In genomic region chr2:153085556-153085955, GRCm38 (mm10) we compare ENCODE assay signal across 38 mouse cellular contexts. TPM values are rescaled to one million over a fixed set of nuclear protein-coding genes. Genes with fewer than 3 reads are reported as not detected.
"Had no signal": no experiment of that assay in that cellular context is flagged by ENCODE, and none has a peak within 500 bp of the region (broad histone marks: within the 10 kb centered on the region; RNA-seq: fewer than 3 reads in every experiment).

No protein-coding gene starts in this region.

- H3K4me2 ChIP-seq: limb, embryonic 12.5 days; limb, embryonic 13.5 days; limb, embryonic 15.5 days; liver, embryonic 11.5 days; liver, embryonic 12.5 days; liver, embryonic 13.5 days; liver, embryonic 15.5 days; lung, embryonic 14.5 days; lung, embryonic 15.5 days; midbrain, embryonic 11.5 days; midbrain, embryonic 12.5 days; midbrain, embryonic 13.5 days; midbrain, embryonic 15.5 days; neural tube, embryonic 12.5 days; neural tube, embryonic 13.5 days had no signal

- H3K27me3 ChIP-seq: limb, embryonic 15.5 days; liver, embryonic 12.5 days; liver, embryonic 13.5 days; liver, embryonic 15.5 days; lung, embryonic 15.5 days; midbrain, embryonic 12.5 days; midbrain, embryonic 13.5 days; neural tube, embryonic 12.5 days; neural tube, embryonic 13.5 days had no signal

- DNase-seq: left cerebral cortex, postnatal 4 days; liver; liver, embryonic 13.5 days; liver, postnatal 0 days; lung, adult 18-20 months; lung, embryonic 14.5 days; lung, postnatal 10 days; lung, postnatal 14 days; lung, postnatal 36 days; midbrain, embryonic 14.5 days had no signal

- H3K9ac ChIP-seq: limb, embryonic 12.5 days; limb, embryonic 13.5 days; limb, embryonic 15.5 days; liver, embryonic 12.5 days; liver, embryonic 13.5 days; liver, embryonic 14.5 days; liver, embryonic 15.5 days; liver, postnatal 0 days; lung, embryonic 14.5 days; lung, embryonic 15.5 days; midbrain, embryonic 12.5 days; midbrain, embryonic 13.5 days; midbrain, embryonic 15.5 days; neural tube, embryonic 12.5 days; neural tube, embryonic 13.5 days had no signal

- H3K36me3 ChIP-seq: limb, embryonic 10.5 days; limb, embryonic 12.5 days; limb, embryonic 13.5 days; limb, embryonic 15.5 days; liver, embryonic 12.5 days; liver, embryonic 13.5 days; liver, embryonic 15.5 days; lung, embryonic 15.5 days; midbrain, embryonic 10.5 days; midbrain, embryonic 12.5 days; midbrain, embryonic 13.5 days; midbrain, embryonic 15.5 days; neural tube, embryonic 12.5 days; neural tube, embryonic 13.5 days had no signal

- H3K27ac ChIP-seq: limb, embryonic 10.5 days; limb, embryonic 12.5 days; limb, embryonic 13.5 days; limb, embryonic 15.5 days; liver, embryonic 12.5 days; liver, embryonic 13.5 days; liver, embryonic 14.5 days; lung, embryonic 15.5 days; macrophage; midbrain, embryonic 10.5 days; midbrain, embryonic 12.5 days; midbrain, embryonic 13.5 days; midbrain, embryonic 15.5 days; neural tube, embryonic 12.5 days; neural tube, embryonic 13.5 days had no signal

- H3K9me3 ChIP-seq: limb, embryonic 10.5 days; limb, embryonic 12.5 days; limb, embryonic 13.5 days; limb, embryonic 15.5 days; liver, embryonic 12.5 days; liver, embryonic 13.5 days; liver, embryonic 15.5 days; lung, embryonic 15.5 days; megakaryocyte, embryonic 14.5 days; midbrain, embryonic 10.5 days; midbrain, embryonic 12.5 days; midbrain, embryonic 13.5 days; midbrain, embryonic 15.5 days; neural tube, embryonic 12.5 days; neural tube, embryonic 13.5 days had no signal

- ATAC-seq: liver, embryonic 12.5 days; liver, postnatal 0 days; midbrain, embryonic 13.5 days; midbrain, embryonic 15.5 days; midbrain, embryonic 16.5 days had no signal

- H3K4me1 ChIP-seq: limb, embryonic 12.5 days; limb, embryonic 13.5 days; limb, embryonic 15.5 days; midbrain, embryonic 12.5 days; midbrain, embryonic 13.5 days; midbrain, embryonic 15.5 days; neural tube, embryonic 12.5 days; neural tube, embryonic 13.5 days had no signal

- H3K4me3 ChIP-seq: limb, embryonic 10.5 days; limb, embryonic 12.5 days; limb, embryonic 13.5 days; limb, embryonic 15.5 days; liver, embryonic 12.5 days; liver, embryonic 13.5 days; liver, embryonic 15.5 days; lung, embryonic 15.5 days; megakaryocyte, embryonic 14.5 days; midbrain, embryonic 10.5 days; midbrain, embryonic 12.5 days; midbrain, embryonic 13.5 days; midbrain, embryonic 15.5 days; myocyte; neural tube, embryonic 12.5 days; neural tube, embryonic 13.5 days had no signal

RNA-seq across cellular contexts. Expression of gene Ccm2l, which starts 19.8 kb away (rescaled TPM):
- total RNA-seq: megakaryocyte-erythroid progenitor cell, adult 5-6 weeks; monocyte, adult 5-6 weeks had no signal
- polyA plus RNA-seq: macrophage, myocyte had no signal

RNA-seq across cellular contexts. Expression of gene Xkr7, which starts 53.9 kb away (rescaled TPM):
- total RNA-seq: liver, adult 2 months; megakaryocyte progenitor cell, adult 5-6 weeks; megakaryocyte, adult 5-6 weeks; megakaryocyte-erythroid progenitor cell, adult 5-6 weeks; monocyte, adult 5-6 weeks had no signal
- polyA plus RNA-seq: limb, embryonic 10.5 days; limb, embryonic 11.5 days; limb, embryonic 12.5 days; limb, embryonic 13.5 days; limb, embryonic 15.5 days; liver, adult 2 months; liver, embryonic 11.5 days; liver, embryonic 12.5 days; liver, embryonic 13.5 days; liver, embryonic 14.5 days; liver, embryonic 15.5 days; liver, embryonic 16.5 days; liver, postnatal 0 days; lung, embryonic 14.5 days; lung, embryonic 15.5 days; lung, embryonic 16.5 days; macrophage; myocyte had no signal
